Mouse (Mus musculus) MEL (cell line): Measurements from ENCODE around the gene Twnk.

Experiments
- BHLHE40 ChIP-seq: IDR thresholded peaks from 2 replicates; pipeline ENCODE4 v1.6.1; 2012; ENCODE audit warnings: low read depth, mild to moderate bottlenecking, inconsistent platforms, low read length, improper control_type of control experiment, borderline replicate concordance
- EP300 ChIP-seq, 2 experiments: IDR thresholded peaks; 2 replicates each; pipeline ENCODE4 v1.6.1; 2011; ENCODE audit warnings: improper control_type of control experiment in 2 of 2, low read length in 2 of 2, low read depth in 1 of 2, mild to moderate bottlenecking in 1 of 2
- MAFK ChIP-seq: IDR thresholded peaks from 2 replicates; pipeline ENCODE4 v1.6.1; 2011; ENCODE audit warnings: low read depth, mild to moderate bottlenecking, low read length, improper control_type of control experiment, borderline replicate concordance
- POLR2A ChIP-seq, 2 experiments: IDR thresholded peaks; 2 replicates each; pipeline ENCODE4 v1.6.1; 2011 to 2012; ENCODE audit warnings: low read length in 2 of 2, mild to moderate bottlenecking in 2 of 2, control low read depth in 1 of 2, improper control_type of control experiment in 1 of 2, low read depth in 1 of 2, moderate library complexity in 1 of 2; ENCODE audit not compliant: control insufficient read depth in 1 of 2, insufficient read depth in 1 of 2, poor library complexity in 1 of 2
- POLR2AphosphoS2 ChIP-seq: IDR thresholded peaks from 2 replicates; pipeline ENCODE4 v1.6.1; 2011; ENCODE audit warnings: low read length, improper control_type of control experiment
- RAD21 ChIP-seq: IDR thresholded peaks from 2 replicates; pipeline ENCODE4 v1.6.1; 2011; ENCODE audit warnings: mild to moderate bottlenecking, low read depth, low read length, improper control_type of control experiment
- TAL1 ChIP-seq: IDR thresholded peaks from 2 replicates; pipeline ENCODE4 v1.6.1; 2012; ENCODE audit warnings: mild to moderate bottlenecking, inconsistent platforms, low read length, moderate library complexity, mixed read lengths
- TCF12 ChIP-seq: IDR thresholded peaks from 2 replicates; pipeline ENCODE4 v1.6.1; 2014; ENCODE audit warnings: low read depth, mild to moderate bottlenecking, inconsistent platforms, low read length, improper control_type of control experiment, moderate library complexity

GRCm38 (mm10) chr19:45045236-45045635 is 39.8 kb downstream of the Twnk start:
- TF ChIP-seq BHLHE40: no peak
- TF ChIP-seq TCF12: no peak
- TF ChIP-seq POLR2A (IDR thresholded peaks at IDR 0.05; ENCODE audit: control insufficient read depth in 1 of 2, insufficient read depth in 1 of 2, low read depth in 1 of 2, low read length in 2 of 2, poor library complexity in 1 of 2): no peak
- TF ChIP-seq RAD21: no peak
- TF ChIP-seq POLR2AphosphoS2: no peak
- TF ChIP-seq MAFK: no peak
- no peak for TF ChIP-seq EP300 (IDR thresholded peaks at IDR 0.05; ENCODE audit: low read depth in 1 of 2, low read length in 2 of 2)
- no peak for TF ChIP-seq TAL1
